13 mouse cellular contexts compared by ENCODE assay signal in the genomic region with DNA sequence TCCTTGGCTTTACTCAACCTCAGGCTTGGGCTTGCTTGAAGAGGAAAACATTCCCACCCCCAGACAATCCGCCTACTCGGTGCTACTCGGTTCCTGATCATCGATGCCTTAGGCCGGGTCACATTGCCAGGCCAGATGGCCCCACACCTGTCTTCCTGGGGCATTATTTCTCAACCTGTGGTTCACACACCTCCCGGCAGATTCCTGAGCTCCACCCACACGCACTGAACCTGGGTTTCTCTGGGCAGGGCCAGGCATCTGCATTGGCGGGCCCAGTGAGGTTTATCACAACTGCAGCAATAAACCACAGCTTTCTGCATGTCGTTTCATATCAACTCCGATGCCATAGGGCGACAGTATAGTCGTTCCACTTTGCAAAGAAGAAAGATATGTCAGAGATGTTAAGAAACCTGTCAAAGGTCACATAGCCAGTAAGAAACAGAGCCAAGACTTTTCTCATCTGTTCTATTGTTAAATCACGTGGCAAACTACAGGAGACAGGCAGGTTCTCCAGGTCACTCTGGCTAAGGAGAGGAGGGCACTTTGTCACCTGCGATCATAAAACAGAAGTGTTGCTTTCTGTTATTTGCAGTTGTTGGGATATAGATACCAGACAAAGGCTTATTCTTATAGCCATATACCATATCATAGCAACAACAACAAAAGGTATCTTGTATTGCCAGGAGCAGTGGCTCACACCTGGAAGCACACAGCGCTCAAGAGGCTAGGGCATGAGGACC. TPM values are rescaled to one million over a fixed set of nuclear protein-coding genes. Genes with fewer than 3 reads are reported as not detected.
DNase-seq lines count a peak whose midpoint lies in the region; ATAC-seq and TF ChIP-seq lines count a peak whose summit lies in the region.
"Had no signal": no experiment of that assay in that cellular context is flagged by ENCODE, and none has a peak within 500 bp of the region (broad histone marks: within the 10 kb centered on the region; RNA-seq: fewer than 3 reads in every experiment).

No protein-coding gene starts in this region.

- ATAC-seq in lung, embryonic 14.5 days (ENCODE audit: insufficient read depth): no peak
- ATAC-seq in stomach, embryonic 15.5 days (ENCODE audit: insufficient read depth, low FRiP score, low read depth): peak; percentile 31; the same call in 1 of the 2 replicates

- H3K79me2 ChIP-seq in heart, adult 2 months (replicated peaks; ENCODE audit: control insufficient read depth, insufficient read depth, low read length): no peaks in the 10 kb centered on the region

- no peaks in the 10 kb centered on the region for H3K9me3 ChIP-seq in lung, embryonic 14.5 days (ENCODE audit: low read depth, low read length)
- no peaks in the 10 kb centered on the region for H3K9me3 ChIP-seq in stomach, embryonic 15.5 days
- H3K9me3 ChIP-seq: hindbrain, embryonic 13.5 days; midbrain, embryonic 10.5 days had no signal

- no peak overlapping the region for H3K9ac ChIP-seq in heart, adult 2 months (ENCODE audit: low read depth, low read length)
- H3K9ac ChIP-seq in lung, embryonic 14.5 days: no peak overlapping the region
- no peak overlapping the region for H3K9ac ChIP-seq in stomach, embryonic 15.5 days
- H3K9ac ChIP-seq: hindbrain, embryonic 13.5 days had no signal

- DNase-seq in heart, adult 2 months: no peak
- DNase-seq in heart, postnatal 36 days: no peak
- no peak for DNase-seq in lung, embryonic 14.5 days
- no peak for DNase-seq in lung, postnatal 10 days
- DNase-seq in large intestine, adult 2 months (ENCODE audit: low read depth, low spot score): peak; percentile 79
- DNase-seq in natural killer cell, adult 2 months (ENCODE audit: low spot score in 2 of 2): no peak
- DNase-seq in kidney, postnatal 36 days: no peak
- DNase-seq: adrenal gland, adult 2 months; thymus, adult 18-20 months had no signal

- H3K27me3 ChIP-seq in heart, adult 2 months (ENCODE audit: control insufficient read depth, insufficient read depth, low read length): no peaks in the 10 kb centered on the region
- H3K27me3 ChIP-seq in lung, embryonic 14.5 days (ENCODE audit: insufficient read depth, low read length): no peaks in the 10 kb centered on the region
- no peaks in the 10 kb centered on the region for H3K27me3 ChIP-seq in stomach, embryonic 15.5 days (replicated peaks)
- H3K27me3 ChIP-seq: hindbrain, embryonic 13.5 days had no signal

- H3K27ac ChIP-seq in heart, adult 2 months: peak overlapping the region; percentile 7; the same call in 1 of the 2 replicates
- peak overlapping the region; percentile 76; the same call in 1 of the 2 replicates for H3K27ac ChIP-seq in lung, embryonic 14.5 days (ENCODE audit: low read depth)
- H3K27ac ChIP-seq in stomach, embryonic 15.5 days: peak overlapping the region; percentile 81; the same call in 1 of the 2 replicates
- H3K27ac ChIP-seq: hindbrain, embryonic 13.5 days; kidney, postnatal 0 days; midbrain, embryonic 10.5 days had no signal

- no peak for TF ChIP-seq POLR2A in heart, adult 2 months (IDR thresholded peaks at IDR 0.05; ENCODE audit: insufficient read depth, low read depth, low read length)

- 83% methylated on average over 15 of the region's 15 CpGs for WGBS in heart, adult 2 months
- WGBS in lung, embryonic 14.5 days: 81% methylated on average over 15 of the region's 15 CpGs
- WGBS in large intestine, adult 2 months: 34% methylated on average over 15 of the region's 15 CpGs
- WGBS in stomach, embryonic 15.5 days: 77% methylated on average over 15 of the region's 15 CpGs

- H3K4me2 ChIP-seq in lung, embryonic 14.5 days: no peak overlapping the region
- H3K4me2 ChIP-seq in stomach, embryonic 15.5 days: no peak overlapping the region
- H3K4me2 ChIP-seq: hindbrain, embryonic 13.5 days had no signal

- peaks cover 2% of the 10 kb centered on the region; the same call in 1 of the 2 replicates for H3K4me1 ChIP-seq in heart, adult 2 months (ENCODE audit: control insufficient read depth, insufficient read depth, low read length)
- H3K4me1 ChIP-seq in lung, embryonic 14.5 days (ENCODE audit: insufficient read depth): 0 out of 2 replicates have a peak, but pooled peaks cover 3% of the 10 kb centered on the region
- peaks cover 10% of the 10 kb centered on the region for H3K4me1 ChIP-seq in stomach, embryonic 15.5 days
- H3K4me1 ChIP-seq: hindbrain, embryonic 13.5 days; midbrain, embryonic 10.5 days had no signal

- no peaks in the 10 kb centered on the region for H3K36me3 ChIP-seq in heart, adult 2 months (ENCODE audit: control insufficient read depth, insufficient read depth, low read length)
- H3K36me3 ChIP-seq in lung, embryonic 14.5 days (ENCODE audit: insufficient read depth): no peaks in the 10 kb centered on the region
- no peaks in the 10 kb centered on the region for H3K36me3 ChIP-seq in stomach, embryonic 15.5 days
- H3K36me3 ChIP-seq: hindbrain, embryonic 13.5 days; midbrain, embryonic 10.5 days had no signal

- H3K4me3 ChIP-seq in heart, adult 2 months: no peak overlapping the region
- no peak overlapping the region for H3K4me3 ChIP-seq in lung, embryonic 14.5 days (ENCODE audit: low read depth, low read length)
- no peak overlapping the region for H3K4me3 ChIP-seq in stomach, embryonic 15.5 days (replicated peaks)
- H3K4me3 ChIP-seq: hindbrain, embryonic 13.5 days; midbrain, embryonic 10.5 days had no signal

- no peak for TF ChIP-seq EP300 in heart, adult 2 months (IDR thresholded peaks at IDR 0.05; ENCODE audit: insufficient read depth, low read depth, low read length)

- intact Hi-C loops in heart, adult 2 months (cut with DNase I): no loop called here
- intact Hi-C loops in heart, postnatal 36 days (cut with DNase I): no loop called here

- no peak for TF ChIP-seq CTCF in heart, adult 2 months (IDR thresholded peaks at IDR 0.05)
- TF ChIP-seq CTCF in lung, embryonic 14.5 days (IDR thresholded peaks at IDR 0.05; ENCODE audit: low read depth): no peak

RNA-seq across cellular contexts. Expression of a gene that starts 18.8 kb away (rescaled TPM):
- 10 to 100 TPM; 30.4 to 32.7 TPM for total RNA-seq in heart, adult 2 months (2021)
- 23.3 and 35.5 TPM in 2 replicates for polyA plus RNA-seq in heart, adult 2 months (2012; rRNA removed)
- total RNA-seq in heart, postnatal 36 days (2021): 10 to 100 TPM; 36.9 to 43.2 TPM
- 11.5 and 13.5 TPM in 2 replicates for polyA plus RNA-seq in lung, embryonic 14.5 days (2014; fragmentation: Nextera tagmentation; extraction: Ambion mirVana)
- polyA plus RNA-seq in large intestine, adult 2 months (2012; rRNA removed): 35.5 and 44.5 TPM in 2 replicates
- polyA plus RNA-seq in stomach, embryonic 15.5 days (2015; fragmentation: Nextera tagmentation; extraction: Ambion mirVana): 25.7 TPM in 2 replicates

Comparison
In these comparisons a context has a peak if more than half of its experiments do, and no peak if none do; other contexts are left out.
1. H3K27ac ChIP-seq: peak in every context shown above with its lines; median percentile 81 in stomach, embryonic 15.5 days; 76 in lung, embryonic 14.5 days; 7 in heart, adult 2 months.